Mouse (Mus musculus): ENCODE data around the gene Plcl1.

The Plcl1 gene

DNA sequence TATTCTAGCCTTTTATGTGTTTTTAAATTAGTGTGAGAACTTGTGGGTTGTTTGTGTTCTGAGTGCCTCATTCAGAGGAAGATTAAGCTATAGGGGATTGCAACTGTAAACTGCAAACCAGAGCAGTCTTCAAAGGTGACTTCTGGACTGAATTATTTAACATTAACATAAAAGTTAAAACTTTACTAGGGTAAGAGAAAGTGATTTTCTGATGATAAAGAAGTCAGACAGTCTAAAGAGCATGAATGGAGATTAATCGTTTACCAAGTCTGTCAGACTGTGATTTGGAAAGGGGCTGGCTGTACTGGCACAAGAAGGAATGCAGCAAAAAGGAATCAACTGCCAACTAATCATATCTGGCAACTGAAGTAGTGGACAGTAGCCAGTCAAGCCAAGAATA, 301.2 kb downstream of the Plcl1 start:
- peak; percentile 17 for DNase-seq

DNA sequence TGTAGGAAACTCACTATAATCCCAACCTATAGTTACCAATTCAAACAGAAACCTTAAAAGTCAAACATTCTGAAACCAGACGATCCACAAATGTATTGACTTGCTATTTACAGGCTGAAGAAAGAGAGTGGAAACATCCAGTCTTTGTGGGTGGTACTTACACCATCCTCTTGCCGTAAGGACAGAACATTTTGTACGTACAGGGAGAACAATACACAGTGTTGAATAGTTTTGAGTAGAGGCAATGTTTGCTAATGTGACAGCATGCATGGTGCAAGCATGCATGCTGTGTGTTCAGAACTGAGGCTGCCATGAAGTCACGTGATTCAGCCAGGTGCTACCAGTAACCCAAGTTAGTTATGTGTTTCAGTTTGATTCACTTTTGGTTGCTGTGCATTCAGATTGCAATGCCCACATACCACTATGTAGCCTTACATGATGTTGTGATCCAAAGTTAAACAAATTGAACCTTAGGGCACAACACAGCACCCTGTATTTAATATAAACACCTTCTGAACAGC, 311.6 kb downstream of the Plcl1 start:
- no peak for DNase-seq

DNA sequence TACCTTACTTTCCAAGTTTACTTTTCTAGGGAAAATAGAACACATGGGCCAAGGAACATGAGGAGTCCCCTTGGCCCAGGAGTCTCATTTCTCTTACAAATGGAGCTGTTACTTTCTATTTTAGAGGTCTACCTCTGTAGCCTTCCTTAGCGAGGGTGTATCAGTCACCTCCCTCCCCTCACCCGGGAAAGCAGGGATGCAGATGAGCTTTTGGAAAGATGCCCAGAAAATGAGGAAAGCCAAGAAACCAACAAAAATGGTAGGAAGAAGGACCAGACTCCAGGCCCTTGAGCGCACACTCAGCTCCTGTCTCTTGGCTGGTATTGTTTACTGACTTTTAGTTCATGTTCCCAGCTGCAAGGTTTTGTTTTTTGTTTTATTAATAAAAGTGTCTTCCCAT, 319.7 kb downstream of the Plcl1 start:
- no peak for DNase-seq

DNA sequence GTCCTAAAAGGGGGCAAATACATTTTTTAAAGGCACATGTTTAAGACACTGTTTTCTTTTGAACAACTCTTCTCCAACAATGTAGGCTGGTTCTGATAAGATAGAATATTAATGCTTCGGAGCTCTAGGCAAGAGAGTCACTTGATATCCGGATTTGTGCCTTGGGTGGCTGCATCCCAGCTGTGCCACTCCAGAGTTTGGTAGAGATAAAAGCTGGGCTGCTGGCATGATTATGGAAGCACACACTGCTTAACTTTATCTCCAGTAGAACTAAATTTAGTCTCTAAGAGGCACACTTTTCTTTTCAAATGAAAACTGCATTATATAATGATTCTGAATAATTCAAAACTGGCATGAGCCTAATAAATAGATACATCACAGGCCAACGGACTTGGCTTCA, 323.6 kb downstream of the Plcl1 start:
- DNase-seq, result no peak

DNA sequence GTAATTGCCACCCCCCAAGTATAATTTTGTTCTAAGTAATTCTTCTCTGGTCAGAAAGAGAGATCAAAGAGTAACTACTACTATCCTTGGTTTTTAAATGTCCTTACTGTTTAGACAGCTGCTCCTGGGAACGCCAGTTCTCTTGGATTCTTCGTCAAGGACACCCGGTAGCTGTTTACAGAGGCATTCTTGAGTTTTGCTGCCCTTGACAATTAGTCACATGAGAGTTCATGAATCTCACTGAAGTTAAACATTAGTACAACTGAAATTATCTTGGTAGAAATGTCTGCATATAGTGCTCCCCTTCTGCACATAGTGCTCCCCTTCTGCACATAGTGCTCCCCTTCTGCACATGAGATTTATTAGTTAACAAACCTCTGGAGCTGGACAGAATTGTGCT, 327.2 kb downstream of the Plcl1 start:
- peak; percentile 30 for DNase-seq

DNA sequence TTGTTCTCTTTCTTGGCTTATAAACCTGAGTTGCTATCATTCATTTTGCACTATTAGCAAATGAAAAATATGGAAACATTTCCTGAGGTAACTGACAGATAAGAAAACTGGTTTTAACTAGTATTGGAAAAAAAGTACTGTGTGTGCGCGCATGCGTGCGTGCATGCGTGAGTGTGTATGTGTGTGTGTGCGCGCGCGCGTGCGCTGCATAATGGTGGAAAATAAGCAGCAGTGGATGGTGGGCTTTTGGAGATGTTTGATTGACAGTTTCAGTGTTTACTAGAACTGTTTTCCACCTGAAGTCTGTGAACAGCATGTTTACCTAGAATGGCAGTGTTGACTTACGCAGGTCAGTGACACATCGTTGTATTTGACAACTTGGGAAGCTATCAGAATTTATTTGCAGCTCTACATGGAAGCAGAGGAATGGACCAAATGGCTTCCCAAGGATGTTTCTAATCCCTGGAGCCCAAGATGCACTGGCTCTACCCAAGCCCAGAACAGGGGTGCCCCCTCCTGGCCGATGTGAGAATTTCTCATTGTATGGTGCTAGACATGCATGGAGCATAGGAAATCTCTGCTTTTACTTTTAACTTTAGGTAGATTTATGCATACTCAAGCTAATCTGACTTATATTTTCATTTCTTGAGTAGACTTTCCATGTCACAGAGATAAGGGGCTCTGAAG, 330.5 kb downstream of the Plcl1 start:
- peak; percentile 93 for DNase-seq

DNA sequence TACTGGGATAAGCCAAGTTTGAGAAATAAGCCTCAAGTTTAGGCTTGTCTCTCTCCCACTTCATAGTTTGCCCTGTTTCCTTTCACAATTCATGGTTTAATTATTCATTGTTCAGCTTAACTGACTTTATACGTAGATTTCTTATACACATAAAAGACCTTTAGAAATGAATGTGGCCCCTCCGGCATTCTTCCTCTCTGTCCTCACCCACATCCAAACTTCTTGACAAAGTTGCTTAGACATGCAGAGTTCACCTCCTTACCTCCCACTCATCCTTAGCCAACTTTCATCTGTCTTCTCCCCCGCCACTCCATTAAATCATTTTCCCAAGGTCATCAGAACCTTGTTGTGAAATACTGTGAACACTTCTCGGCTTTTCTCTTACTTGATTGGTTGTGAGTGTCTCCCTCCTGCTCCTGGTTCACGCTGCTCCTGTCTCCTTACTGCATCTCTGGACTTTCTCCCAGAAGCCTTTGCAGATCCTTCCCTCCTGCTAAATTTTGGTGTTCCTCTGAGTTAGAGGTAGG, 331.1 kb downstream of the Plcl1 start:
- no peak for DNase-seq

DNA sequence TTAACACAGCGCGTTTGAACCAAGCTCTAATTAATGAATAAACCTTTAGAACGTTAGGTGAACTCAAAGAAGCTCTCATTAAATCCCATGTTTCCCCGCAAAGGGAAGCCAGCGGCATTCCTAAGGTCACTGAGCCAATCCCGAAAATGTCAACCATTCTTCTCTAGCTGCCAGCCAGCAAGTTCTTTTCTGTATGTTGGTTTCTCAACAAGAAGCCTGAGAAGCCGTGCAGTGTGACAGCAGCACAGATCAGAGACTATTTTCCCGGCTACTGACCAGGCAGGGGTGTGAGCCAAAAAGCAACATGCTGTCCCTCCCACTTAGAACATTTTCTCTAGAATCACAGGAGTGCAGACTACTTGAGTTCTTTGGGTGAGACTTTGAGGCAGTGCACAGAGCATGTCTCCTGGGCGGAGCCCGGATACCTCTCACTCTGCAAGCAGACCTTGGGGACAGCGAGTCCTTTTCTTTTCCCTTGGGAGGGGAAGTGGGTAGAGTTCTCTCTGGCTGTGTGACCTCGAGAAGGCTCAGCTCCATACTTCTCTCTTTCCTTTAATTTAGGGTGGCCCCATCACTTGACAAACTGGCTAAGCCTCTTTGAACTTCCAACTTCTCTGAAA, 333.1 kb downstream of the Plcl1 start:
- DNase-seq, result peak; percentile 15

DNA sequence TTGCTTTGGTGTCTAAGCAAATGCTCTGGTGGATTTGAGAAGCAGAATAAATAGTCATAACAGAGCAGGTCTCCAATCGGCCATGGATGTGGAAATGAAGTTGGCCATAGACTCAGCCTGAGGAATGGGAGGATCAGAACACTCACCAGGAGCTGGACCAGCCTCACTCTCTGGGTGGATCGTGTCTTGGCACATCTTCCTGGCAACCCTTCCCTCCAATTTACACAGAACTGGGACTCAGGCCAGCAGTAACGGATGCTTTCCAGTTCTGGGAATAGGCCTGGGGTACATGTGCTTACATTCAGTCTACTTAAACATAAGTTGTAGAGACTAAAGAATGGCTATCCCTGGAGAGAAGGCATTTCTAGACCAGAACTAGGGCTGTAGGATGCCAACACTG, 336.2 kb downstream of the Plcl1 start:
- DNase-seq, result no peak

DNA sequence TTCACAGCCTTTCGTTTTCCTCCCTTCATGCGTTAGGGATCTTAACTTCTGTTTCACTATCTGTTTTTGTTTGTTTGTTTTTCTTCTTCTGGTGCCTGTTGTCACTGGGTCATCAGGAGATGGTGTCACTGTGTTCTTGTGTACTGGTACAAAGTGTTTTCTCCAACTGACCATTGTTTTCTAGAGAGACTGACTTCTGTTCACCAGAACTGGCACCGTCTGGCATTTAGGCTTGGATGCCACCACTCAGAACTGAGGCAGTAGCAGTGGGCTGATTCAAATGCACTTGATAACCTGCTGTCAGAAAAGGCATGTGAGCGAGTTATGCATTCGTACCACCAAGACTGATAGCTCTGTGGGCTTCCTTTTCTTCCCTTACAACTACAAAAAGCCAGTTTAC, 342.8 kb downstream of the Plcl1 start:
- no peak for DNase-seq

DNA sequence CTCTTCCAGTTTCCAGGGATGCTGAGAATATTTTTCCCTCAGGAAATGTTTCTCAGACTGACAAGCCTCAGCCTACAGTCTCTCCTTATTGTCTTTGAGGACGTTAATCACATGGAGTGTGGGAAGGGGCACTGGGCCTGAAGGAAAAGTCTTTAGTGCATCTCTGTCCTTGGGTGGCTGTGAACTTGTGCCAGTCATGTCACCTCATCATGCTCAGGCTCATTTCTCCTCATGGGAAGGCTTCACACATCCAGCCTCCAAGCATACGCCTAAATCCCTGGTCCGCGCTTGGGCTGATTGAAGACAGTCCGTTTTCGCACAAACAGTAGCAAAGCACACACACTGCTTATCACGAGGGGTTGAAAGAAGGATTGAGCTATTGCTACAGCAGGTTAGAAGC, 344.0 kb downstream of the Plcl1 start:
- no peak for DNase-seq

DNA sequence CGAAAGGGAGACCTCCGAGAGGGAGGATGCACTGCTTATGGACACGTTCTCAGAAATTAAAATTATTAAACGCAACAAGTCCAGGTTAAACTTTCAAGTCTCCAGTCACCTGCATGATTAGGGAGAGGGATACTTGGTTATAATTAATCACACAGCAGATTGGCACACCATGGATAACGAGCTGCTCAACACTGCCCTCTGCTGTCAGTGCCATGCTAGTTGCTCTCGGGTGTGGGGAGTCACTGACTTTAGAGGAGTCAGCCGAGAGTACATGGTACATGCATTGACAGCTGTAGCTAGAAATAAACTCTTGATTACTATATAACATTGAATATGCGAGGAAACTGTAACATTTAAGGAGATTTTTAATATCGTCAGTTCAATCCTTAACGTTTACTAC, 350.0 kb downstream of the Plcl1 start:
- DNase-seq, result peak; percentile 74

DNA sequence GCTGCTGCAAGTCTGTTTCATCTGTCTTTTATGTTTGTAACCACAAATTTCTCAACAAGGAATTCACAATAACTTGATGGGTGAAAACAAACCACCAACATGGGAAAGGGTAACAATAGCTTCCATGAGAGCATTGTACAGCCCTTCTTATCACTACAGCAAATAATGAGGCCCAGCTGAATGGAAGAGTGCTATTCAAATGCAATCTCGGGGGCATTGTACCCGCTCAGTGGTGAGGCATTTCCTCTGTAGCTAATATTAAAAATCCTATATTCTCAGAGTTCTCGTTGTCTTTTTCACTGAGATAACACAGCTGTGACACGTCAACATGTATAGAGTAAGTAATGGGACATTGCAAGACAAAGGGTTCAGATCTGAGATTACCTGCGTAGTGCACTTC, 356.6 kb downstream of the Plcl1 start:
- DNase-seq, result no peak

DNA sequence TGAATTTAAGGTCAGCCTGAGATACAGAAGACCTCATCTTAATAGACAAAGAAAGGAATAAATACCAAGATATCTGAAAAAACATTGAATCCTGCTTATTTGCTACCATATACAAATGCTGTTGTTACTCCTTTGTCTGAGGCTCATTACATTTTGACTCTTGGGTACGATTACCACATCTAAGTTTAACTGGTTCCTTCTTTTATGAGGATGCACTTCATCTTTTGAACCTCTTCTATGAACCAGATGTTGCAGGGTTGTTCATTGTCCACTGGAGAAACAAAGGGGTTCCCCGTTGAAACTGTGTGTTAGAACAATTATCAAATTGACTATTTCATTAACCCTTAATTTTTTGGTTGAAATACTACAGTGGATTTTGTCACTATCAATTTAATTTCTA, 357.4 kb downstream of the Plcl1 start:
- DNase-seq, result no peak

DNA sequence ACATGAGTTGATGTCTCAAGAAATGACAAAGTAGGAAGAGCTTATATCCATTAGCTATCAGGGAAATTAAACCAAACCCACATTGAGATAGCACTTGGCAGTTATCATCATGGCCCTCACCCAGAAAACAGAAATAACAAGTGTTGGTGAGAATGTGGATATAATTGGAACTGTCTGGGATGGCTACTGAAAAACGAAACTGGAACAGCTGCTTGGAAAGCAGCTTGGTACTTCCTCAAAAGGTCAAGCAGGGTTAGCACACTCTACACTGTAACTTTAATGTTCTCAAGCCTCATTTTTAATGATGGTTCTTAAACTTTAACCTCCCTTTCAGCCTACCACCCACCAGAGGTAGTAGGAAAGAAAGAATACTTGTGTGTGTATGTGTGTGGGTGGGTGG, 361.0 kb downstream of the Plcl1 start:
- DNase-seq, result no peak

DNA sequence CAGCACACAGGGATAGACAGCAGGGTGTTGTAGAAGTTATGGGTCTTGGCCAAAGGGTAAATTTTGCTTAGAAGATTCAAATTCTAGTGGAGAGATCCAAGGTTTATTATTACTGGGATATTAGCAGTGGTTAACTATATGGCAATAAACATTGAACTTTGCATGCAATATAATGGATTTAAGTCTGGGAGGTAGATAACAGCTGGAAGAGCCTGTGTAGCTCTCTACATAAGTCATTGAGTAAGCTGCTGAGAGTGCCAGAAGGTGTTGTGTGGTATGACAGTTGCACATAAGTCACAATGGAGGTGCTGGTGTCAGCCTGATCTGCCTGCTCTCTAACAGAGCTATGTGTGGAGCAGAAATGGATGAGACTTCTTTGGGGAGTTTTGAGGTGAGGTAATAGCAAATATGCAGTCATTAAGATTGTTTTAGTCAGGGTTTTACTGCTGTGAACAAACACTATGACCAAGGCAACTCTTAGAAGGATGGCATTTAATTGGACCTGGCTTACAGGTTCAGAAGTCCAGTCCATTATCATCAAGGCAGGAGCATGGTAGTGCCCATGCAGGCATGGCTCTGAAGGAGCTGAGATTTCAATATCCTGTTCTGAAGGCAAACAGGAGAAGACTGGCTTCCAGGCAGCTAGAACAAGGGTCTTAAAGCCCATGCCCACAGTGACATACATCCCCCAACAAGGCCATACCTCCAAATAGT, 364.5 kb downstream of the Plcl1 start:
- no peak for DNase-seq

DNA sequence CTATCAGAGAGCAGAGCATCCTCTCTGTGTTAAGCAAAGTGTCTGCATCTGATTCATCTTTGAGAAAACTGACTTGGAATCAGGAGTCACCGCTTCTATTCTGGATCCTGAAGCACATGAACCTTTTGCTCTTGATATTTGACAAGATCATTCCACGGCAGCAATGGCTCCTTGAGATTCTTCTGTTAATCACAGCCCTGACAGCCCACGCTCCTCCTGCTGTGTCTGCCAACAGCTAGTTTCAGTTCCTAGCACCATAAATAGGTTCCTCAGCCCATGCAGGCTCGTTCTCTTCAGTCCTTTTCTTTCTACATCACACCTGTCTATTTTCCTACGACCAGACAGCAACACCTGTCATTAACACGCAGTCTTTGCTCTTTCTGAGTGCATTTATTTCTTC, 387.1 kb downstream of the Plcl1 start:
- no peak for DNase-seq
